Comparison of ENCODE assay signal across 27 mouse cellular contexts in the genomic region with DNA sequence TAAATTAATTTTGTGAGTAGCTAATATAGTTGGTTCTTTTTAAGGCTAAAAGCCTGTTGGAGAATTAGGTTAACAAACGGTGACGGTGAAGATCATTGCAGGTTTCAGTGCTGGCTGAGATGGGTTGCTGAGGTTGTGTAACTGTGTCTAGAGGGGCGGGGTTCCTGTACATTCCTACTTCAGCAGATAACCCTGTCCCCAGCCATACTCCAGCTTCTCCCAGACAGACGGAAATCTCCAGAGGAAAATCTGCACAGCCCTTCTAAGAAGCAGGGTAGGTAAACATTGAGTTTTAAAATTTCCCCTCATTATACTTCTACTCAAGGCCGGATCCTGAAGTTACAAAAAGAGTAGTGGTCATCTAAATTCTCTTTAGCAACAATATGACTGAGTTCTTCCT. TPM values are rescaled to one million over a fixed set of nuclear protein-coding genes. Genes with fewer than 3 reads are reported as not detected.
DNase-seq lines count a peak whose midpoint lies in the region; ATAC-seq and TF ChIP-seq lines count a peak whose summit lies in the region.
"Had no signal": no experiment of that assay in that cellular context is flagged by ENCODE, and none has a peak within 500 bp of the region (broad histone marks: within the 10 kb centered on the region; RNA-seq: fewer than 3 reads in every experiment).

No protein-coding gene starts in this region.

- H3K4me2 ChIP-seq in forebrain, embryonic 16.5 days (ENCODE audit: low read length): peak overlapping the region; percentile 78
- no peak overlapping the region for H3K4me2 ChIP-seq in hindbrain, embryonic 12.5 days (replicated peaks)
- H3K4me2 ChIP-seq: hindbrain, embryonic 15.5 days; stomach, embryonic 15.5 days had no signal

- H3K4me3 ChIP-seq in cortical plate, adult 2 months (ENCODE audit: insufficient read depth, low read length): peak overlapping the region; percentile 50
- peak overlapping the region; percentile 53 for H3K4me3 ChIP-seq in embryonic facial prominence, embryonic 10.5 days
- H3K4me3 ChIP-seq in forebrain, embryonic 16.5 days (replicated peaks; ENCODE audit: low read length): peak overlapping the region; percentile 46
- no peak overlapping the region for H3K4me3 ChIP-seq in hindbrain, embryonic 12.5 days
- H3K4me3 ChIP-seq: hindbrain, embryonic 15.5 days; midbrain, embryonic 10.5 days; stomach, embryonic 15.5 days had no signal

- WGBS in embryonic facial prominence, embryonic 10.5 days: 4% methylated on average over 5 of the region's 5 CpGs
- 3% methylated on average over 5 of the region's 5 CpGs for WGBS in forebrain, embryonic 16.5 days
- WGBS in hindbrain, embryonic 12.5 days: 2% methylated on average over 5 of the region's 5 CpGs

- no peaks in the 10 kb centered on the region for H3K36me3 ChIP-seq in embryonic facial prominence, embryonic 10.5 days (replicated peaks)
- H3K36me3 ChIP-seq in forebrain, embryonic 16.5 days (ENCODE audit: control insufficient read depth, insufficient read depth): 0 out of 2 replicates have a peak, but pooled peaks cover 2% of the 10 kb centered on the region
- no peaks in the 10 kb centered on the region for H3K36me3 ChIP-seq in hindbrain, embryonic 12.5 days
- H3K36me3 ChIP-seq: hindbrain, embryonic 15.5 days; midbrain, embryonic 10.5 days; stomach, embryonic 15.5 days had no signal

- H3K9me3 ChIP-seq in embryonic facial prominence, embryonic 10.5 days: no peaks in the 10 kb centered on the region
- H3K9me3 ChIP-seq in forebrain, embryonic 16.5 days (ENCODE audit: control insufficient read depth, low read length): no peaks in the 10 kb centered on the region
- no peaks in the 10 kb centered on the region for H3K9me3 ChIP-seq in hindbrain, embryonic 12.5 days (replicated peaks)
- H3K9me3 ChIP-seq: hindbrain, embryonic 15.5 days; midbrain, embryonic 10.5 days; stomach, embryonic 15.5 days had no signal

- peak overlapping the region; percentile 95 for H3K9ac ChIP-seq in forebrain, embryonic 16.5 days (replicated peaks; ENCODE audit: low read depth, low read length)
- no peak overlapping the region for H3K9ac ChIP-seq in hindbrain, embryonic 12.5 days
- H3K9ac ChIP-seq: hindbrain, embryonic 15.5 days; stomach, embryonic 15.5 days had no signal

- DNase-seq in layer of hippocampus, adult 9-11 months: peak; percentile 8
- no peak for DNase-seq in layer of hippocampus, adult 8-10 months (ENCODE audit: low spot score in 2 of 2)
- peak; percentile 15 for DNase-seq in embryonic facial prominence, embryonic 10.5 days (ENCODE audit: low spot score)
- no peak for DNase-seq in adrenal gland, postnatal 10 days
- DNase-seq in cerebellum, postnatal 25 days: no peak
- DNase-seq: adrenal gland, postnatal 36 days; cerebellum, adult 9-11 months; gastrocnemius, postnatal 10 days; heart, postnatal 10 days; kidney, adult 18-20 months; kidney, postnatal 14 days; left cerebral cortex, postnatal 4 days; lung, adult 18-20 months; thymus, adult 2 months had no signal

- ATAC-seq in forebrain, embryonic 16.5 days: no peak
- ATAC-seq in hindbrain, embryonic 12.5 days (ENCODE audit: low FRiP score): no peak
- ATAC-seq: activated CD4-positive, CD25-positive, alpha-beta regulatory T cell, adult 4 months; Patski had no signal

- TF ChIP-seq POLR2A in cortical plate, adult 2 months (IDR thresholded peaks at IDR 0.05; ENCODE audit: extremely low read depth, insufficient read depth, low read length): no peak

- no peaks in the 10 kb centered on the region for H3K4me1 ChIP-seq in cortical plate, adult 2 months (ENCODE audit: control insufficient read depth, insufficient read depth, low read length)
- H3K4me1 ChIP-seq in embryonic facial prominence, embryonic 10.5 days: 0 out of 2 replicates have a peak, but pooled peaks cover 1% of the 10 kb centered on the region
- H3K4me1 ChIP-seq in forebrain, embryonic 16.5 days (replicated peaks; ENCODE audit: control insufficient read depth, insufficient read depth, low read length): no peaks in the 10 kb centered on the region
- peaks cover 6% of the 10 kb centered on the region; the same call in 1 of the 2 replicates for H3K4me1 ChIP-seq in hindbrain, embryonic 12.5 days

- peak overlapping the region; percentile 86; the same call in 1 of the 2 replicates for H3K27ac ChIP-seq in cortical plate, adult 2 months (ENCODE audit: insufficient read depth, low read length)
- no peak overlapping the region for H3K27ac ChIP-seq in embryonic facial prominence, embryonic 10.5 days (replicated peaks)
- peak overlapping the region; percentile 93 for H3K27ac ChIP-seq in forebrain, embryonic 16.5 days (ENCODE audit: low read length)
- no peak overlapping the region for H3K27ac ChIP-seq in hindbrain, embryonic 12.5 days
- H3K27ac ChIP-seq: hindbrain, embryonic 15.5 days; midbrain, embryonic 10.5 days; stomach, embryonic 15.5 days had no signal

- H3K27me3 ChIP-seq in embryonic facial prominence, embryonic 10.5 days (replicated peaks; ENCODE audit: low read depth, poor library complexity, severe bottlenecking): peaks cover 99% of the 10 kb centered on the region
- H3K27me3 ChIP-seq in forebrain, embryonic 16.5 days (replicated peaks; ENCODE audit: control insufficient read depth, insufficient read depth, low read length): no peaks in the 10 kb centered on the region
- peaks cover 63% of the 10 kb centered on the region for H3K27me3 ChIP-seq in hindbrain, embryonic 12.5 days

- TF ChIP-seq CTCF in cortical plate, adult 2 months (IDR thresholded peaks at IDR 0.05; ENCODE audit: extremely low read depth, insufficient read depth, low read length): no peak

RNA-seq across cellular contexts. Expression of a gene that starts 4.7 kb away (rescaled TPM):
- 10 to 100 TPM in 3 of 4 experiments, 1 to 10 TPM in 1; 6.2 to 16.4 (median 10.8) TPM for total RNA-seq in layer of hippocampus, adult 8-10 months (2022)
- polyA plus RNA-seq in cortical plate, adult 2 months (2012; rRNA removed): 2.1 and 2.3 TPM in 2 replicates
- polyA plus RNA-seq in embryonic facial prominence, embryonic 10.5 days (2016; fragmentation: Nextera tagmentation; extraction: Ambion mirVana): 0.11 and 0.21 TPM in 2 replicates
- 3.6 and 4.0 TPM in 2 replicates for polyA plus RNA-seq in forebrain, embryonic 16.5 days (2015; fragmentation: Nextera tagmentation; extraction: Ambion mirVana)
- total RNA-seq in adrenal gland, postnatal 10 days (2021): under 1 TPM in 1 of 2 experiments, not detected in 1; 0.12 TPM
- polyA plus RNA-seq in hindbrain, embryonic 12.5 days (2016; fragmentation: Nextera tagmentation; extraction: Ambion mirVana): 0.07 and 0.08 TPM in 2 replicates
- total RNA-seq: adrenal gland, postnatal 36 days; gastrocnemius, postnatal 10 days; heart, adult 8-10 months; heart, postnatal 10 days; liver, adult 2 months had no signal
- polyA plus RNA-seq: activated CD4-positive, CD25-positive, alpha-beta regulatory T cell, adult 4 months; C2C12; embryonic facial prominence, embryonic 14.5 days; hindbrain, embryonic 15.5 days; liver, adult 2 months; midbrain, embryonic 10.5 days; Patski; spleen, adult 2 months; stomach, embryonic 15.5 days had no signal

RNA-seq across cellular contexts. Expression of a gene that starts 7.2 kb away (rescaled TPM):
- 100 to 1,000 TPM; 124 to 133 (median 128) TPM for total RNA-seq in layer of hippocampus, adult 8-10 months (2022)
- 61.2 and 63.1 TPM in 2 replicates for polyA plus RNA-seq in cortical plate, adult 2 months (2012; rRNA removed)
- 3.2 and 4.7 TPM in 2 replicates for polyA plus RNA-seq in embryonic facial prominence, embryonic 10.5 days (2016; fragmentation: Nextera tagmentation; extraction: Ambion mirVana)
- polyA plus RNA-seq in forebrain, embryonic 16.5 days (2015; fragmentation: Nextera tagmentation; extraction: Ambion mirVana): 92.9 and 103 TPM in 2 replicates
- total RNA-seq in adrenal gland, postnatal 10 days (2021): 1 to 10 TPM in 1 of 2 experiments, not detected in 1; 1.4 TPM
- polyA plus RNA-seq in hindbrain, embryonic 12.5 days (2016; fragmentation: Nextera tagmentation; extraction: Ambion mirVana): 0.68 and 1.9 TPM in 2 replicates
- total RNA-seq: adrenal gland, postnatal 36 days; heart, adult 8-10 months; liver, adult 2 months had no signal
- polyA plus RNA-seq: activated CD4-positive, CD25-positive, alpha-beta regulatory T cell, adult 4 months; C2C12; liver, adult 2 months; Patski; spleen, adult 2 months had no signal

Comparison
In these comparisons a context has a peak if more than half of its experiments do, and no peak if none do; other contexts are left out.
1. DNase-seq: peak in layer of hippocampus, adult 9-11 months (single experiment) and embryonic facial prominence, embryonic 10.5 days (single experiment); none in layer of hippocampus, adult 8-10 months (0 of 2), adrenal gland, postnatal 10 days (single experiment) and cerebellum, postnatal 25 days (0 of 2).
2. H3K27ac ChIP-seq: peak in cortical plate, adult 2 months (single experiment) and forebrain, embryonic 16.5 days (single experiment); none in embryonic facial prominence, embryonic 10.5 days (single experiment) and hindbrain, embryonic 12.5 days (single experiment).
3. RNA of a gene that starts 7.2 kb away (polyA plus RNA-seq): 92.9 to 103 TPM in forebrain, embryonic 16.5 days and 61.2 to 63.1 TPM in cortical plate, adult 2 months; 3.2 to 4.7 TPM in embryonic facial prominence, embryonic 10.5 days and 0.68 to 1.9 TPM in hindbrain, embryonic 12.5 days; every median in the first group is over 10 times any median in the second.